Mouse (Mus musculus): ENCODE data around the gene Arl4c. TPM values are rescaled to one million over a fixed set of nuclear protein-coding genes. Genes with fewer than 3 reads are reported as not detected.

Gene Arl4c
- total RNA-seq (2023) = 10 to 100 TPM; 91.4 to 94.3 TPM

DNA sequence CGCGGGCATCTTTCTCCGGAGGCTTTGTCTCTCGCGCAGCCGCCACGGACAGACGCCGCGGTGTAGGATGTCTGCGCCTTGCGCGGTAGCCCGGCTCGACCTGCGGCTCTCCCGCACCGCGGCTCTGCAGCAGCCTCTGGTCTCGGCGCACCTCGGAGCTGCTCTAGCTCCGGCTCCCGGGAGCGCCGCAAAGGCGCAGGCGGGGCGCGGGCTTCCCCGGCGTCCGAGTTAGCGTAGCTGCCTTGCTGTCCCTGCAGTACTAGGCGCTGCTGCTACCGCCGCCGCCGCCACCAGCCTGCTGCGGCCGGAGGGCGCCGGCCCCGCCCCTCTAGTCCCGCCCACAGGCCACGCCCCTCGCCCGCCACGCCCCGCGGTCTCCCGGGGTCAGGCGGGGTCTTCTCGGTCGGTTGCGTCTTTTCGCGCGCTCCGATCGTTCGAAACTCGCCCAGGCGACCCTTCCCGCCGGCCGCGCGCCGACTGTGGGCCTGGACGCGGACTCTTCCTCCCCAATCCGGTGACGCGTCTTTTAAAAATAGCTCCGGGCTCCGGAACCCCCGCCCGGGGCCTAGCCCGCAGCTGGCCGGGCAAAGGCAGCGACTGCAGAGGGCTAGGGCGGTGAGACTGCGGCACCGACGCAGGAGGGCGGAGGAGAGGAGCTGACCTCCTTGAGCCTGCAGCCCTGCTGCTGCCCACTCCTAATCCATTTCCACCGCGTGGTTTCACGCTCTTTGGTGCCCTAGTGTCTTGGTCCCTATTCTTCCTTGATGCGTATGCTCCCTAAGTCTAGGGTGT is at the start of gene Arl4c:
Gene Arl4c, minus strand, starts transcription at position 352 of the 792 bp plus-strand sequence.

Other genes with a start within 250 kb of the Arl4c start
- gene Glrp1, start 192.2 kb downstream of the Arl4c start, total RNA-seq (2023) = not detected